Mouse (Mus musculus) MEL (cell line): Measurements from ENCODE around the gene Akap13. TPM values are rescaled to one million over a fixed set of nuclear protein-coding genes. Genes with fewer than 3 reads are reported as not detected.
A peak's percentile ranks its signal among the peaks of the same experiment; 100 is the strongest.

ENCODE experiments used
- DNase-seq: peaks from one replicate; pipeline ENCODE4 v3.0.0; 2011; ENCODE audit warnings: low read depth, low spot score
- H3K27ac ChIP-seq: 2 replicates; pipeline ENCODE4 v1.5.1; 2012; ENCODE audit warnings: low read depth, mild to moderate bottlenecking, control low read depth, low read length, moderate library complexity; ENCODE audit not compliant: control insufficient read depth
- H3K27me3 ChIP-seq, 2 experiments: fragments of 150-350 bp in 1 of 2; sonication (generic) in 1 of 2; 2 replicates each; pipeline ENCODE4 v1.6.1; 2012; ENCODE audit warnings: low read length in 2 of 2, mild to moderate bottlenecking in 2 of 2, improper control_type of control experiment in 1 of 2, moderate library complexity in 1 of 2; ENCODE audit not compliant: insufficient read depth in 2 of 2, control insufficient read depth in 1 of 2
- H3K36me3 ChIP-seq, 2 experiments: 2 replicates each; pipeline ENCODE4 v1.6.1; 2012 to 2014; ENCODE audit warnings: low read length in 2 of 2, improper control_type of control experiment in 1 of 2, inconsistent platforms in 1 of 2, mild to moderate bottlenecking in 1 of 2; ENCODE audit not compliant: insufficient read depth in 2 of 2, control insufficient read depth in 1 of 2
- H3K4me1 ChIP-seq, 2 experiments: fragments of 150-350 bp in 1 of 2; sonication (generic) in 1 of 2; 2 replicates each; pipeline ENCODE4 v1.6.1; 2012; ENCODE audit warnings: low read length in 2 of 2, improper control_type of control experiment in 1 of 2, mild to moderate bottlenecking in 1 of 2; ENCODE audit not compliant: insufficient read depth in 2 of 2, control insufficient read depth in 1 of 2
- H3K4me3 ChIP-seq, 2 experiments: fragments of 150-350 bp in 1 of 2; sonication (generic) in 1 of 2; 2 replicates each; pipeline ENCODE4 v1.5.1; 2012; ENCODE audit warnings: low read depth in 2 of 2, low read length in 2 of 2, mild to moderate bottlenecking in 2 of 2, moderate library complexity in 2 of 2, control low read depth in 1 of 2, improper control_type of control experiment in 1 of 2; ENCODE audit not compliant: control insufficient read depth in 1 of 2, insufficient read depth in 1 of 2
- H3K79me2 ChIP-seq: 2 replicates; pipeline ENCODE4 v1.6.1; 2012; ENCODE audit warnings: mild to moderate bottlenecking, low read length, moderate library complexity; ENCODE audit not compliant: control insufficient read depth, poor library complexity, insufficient read depth
- H3K9ac ChIP-seq: 2 replicates; pipeline ENCODE4 v1.6.1; 2012; ENCODE audit warnings: low read depth, mild to moderate bottlenecking, control low read depth, low read length, moderate library complexity; ENCODE audit not compliant: control insufficient read depth, poor library complexity, severe bottlenecking
- H3K9me3 ChIP-seq: fragments of 150-350 bp; sonication (generic); replicated peaks from 2 replicates; pipeline ENCODE4 v1.6.1; 2012; ENCODE audit warnings: mild to moderate bottlenecking, low read length, improper control_type of control experiment, moderate library complexity; ENCODE audit not compliant: insufficient read depth
- BHLHE40 ChIP-seq: IDR thresholded peaks from 2 replicates; pipeline ENCODE4 v1.6.1; 2012; ENCODE audit warnings: low read depth, mild to moderate bottlenecking, inconsistent platforms, low read length, improper control_type of control experiment, borderline replicate concordance
- CHD1 ChIP-seq: IDR thresholded peaks from 2 replicates; pipeline ENCODE4 v1.6.1; 2012; ENCODE audit warnings: low read depth, mild to moderate bottlenecking, inconsistent platforms, low read length, improper control_type of control experiment
- CHD2 ChIP-seq: IDR thresholded peaks from 2 replicates; pipeline ENCODE4 v1.6.1; 2011; ENCODE audit warnings: low read length, improper control_type of control experiment
- CTCF ChIP-seq, 3 experiments: IDR thresholded peaks in 2 of 3; conservative IDR thresholded peaks in 1 of 3; 2 replicates each; pipeline ENCODE4 v1.5.1; 2011 to 2012; ENCODE audit warnings: low read length in 3 of 3, low read depth in 2 of 3, mild to moderate bottlenecking in 2 of 3, improper control_type of control experiment in 1 of 3, inconsistent platforms in 1 of 3, mixed read lengths in 1 of 3, moderate library complexity in 1 of 3; ENCODE audit not compliant: control insufficient read depth in 1 of 3, insufficient read depth in 1 of 3, poor library complexity in 1 of 3, severe bottlenecking in 1 of 3
- ETS1 ChIP-seq: IDR thresholded peaks from 2 replicates; pipeline ENCODE4 v1.6.1; 2012; ENCODE audit warnings: low read depth, mild to moderate bottlenecking, inconsistent platforms, low read length, improper control_type of control experiment, moderate library complexity
- MAFK ChIP-seq: IDR thresholded peaks from 2 replicates; pipeline ENCODE4 v1.6.1; 2011; ENCODE audit warnings: low read depth, mild to moderate bottlenecking, low read length, improper control_type of control experiment, borderline replicate concordance
- MAZ ChIP-seq: IDR thresholded peaks from 2 replicates; pipeline ENCODE4 v1.6.1; 2012; ENCODE audit warnings: low read depth, mild to moderate bottlenecking, inconsistent platforms, low read length, improper control_type of control experiment
- MEF2A ChIP-seq: IDR thresholded peaks from 2 replicates; pipeline ENCODE4 v1.6.1; 2014; ENCODE audit warnings: low read depth, mild to moderate bottlenecking, inconsistent platforms, low read length, improper control_type of control experiment; ENCODE audit not compliant: poor library complexity, insufficient replicate concordance, severe bottlenecking; ENCODE audit errors: extremely low read depth
- MXI1 ChIP-seq: IDR thresholded peaks from 2 replicates; pipeline ENCODE4 v1.6.1; 2011; ENCODE audit warnings: mild to moderate bottlenecking, low read depth, low read length, improper control_type of control experiment
- MYC ChIP-seq: IDR thresholded peaks from 2 replicates; pipeline ENCODE4 v1.6.1; 2011; ENCODE audit warnings: low read depth, mild to moderate bottlenecking, low read length, improper control_type of control experiment, moderate library complexity
- NELFE ChIP-seq: IDR thresholded peaks from 2 replicates; pipeline ENCODE4 v1.6.1; 2011; ENCODE audit warnings: low read depth, low read length, improper control_type of control experiment
- POLR2A ChIP-seq, 2 experiments: IDR thresholded peaks; 2 replicates each; pipeline ENCODE4 v1.6.1; 2011 to 2012; ENCODE audit warnings: low read length in 2 of 2, mild to moderate bottlenecking in 2 of 2, control low read depth in 1 of 2, improper control_type of control experiment in 1 of 2, low read depth in 1 of 2, moderate library complexity in 1 of 2; ENCODE audit not compliant: control insufficient read depth in 1 of 2, insufficient read depth in 1 of 2, poor library complexity in 1 of 2
- RAD21 ChIP-seq: IDR thresholded peaks from 2 replicates; pipeline ENCODE4 v1.6.1; 2011; ENCODE audit warnings: mild to moderate bottlenecking, low read depth, low read length, improper control_type of control experiment
- RCOR1 ChIP-seq: IDR thresholded peaks from 2 replicates; pipeline ENCODE4 v1.6.1; 2012; ENCODE audit warnings: low read depth, mild to moderate bottlenecking, inconsistent platforms, low read length, improper control_type of control experiment
- SIN3A ChIP-seq: IDR thresholded peaks from 2 replicates; pipeline ENCODE4 v1.6.1; 2012; ENCODE audit warnings: low read length, improper control_type of control experiment, inconsistent platforms
- SMC3 ChIP-seq: IDR thresholded peaks from 2 replicates; pipeline ENCODE4 v1.6.1; 2011; ENCODE audit warnings: low read depth, low read length, improper control_type of control experiment
- TAL1 ChIP-seq: IDR thresholded peaks from 2 replicates; pipeline ENCODE4 v1.6.1; 2012; ENCODE audit warnings: mild to moderate bottlenecking, inconsistent platforms, low read length, moderate library complexity, mixed read lengths
- TBP ChIP-seq: IDR thresholded peaks from 2 replicates; pipeline ENCODE4 v1.8.0; 2011; ENCODE audit warnings: low read depth, low read length, improper control_type of control experiment
- TCF12 ChIP-seq: IDR thresholded peaks from 2 replicates; pipeline ENCODE4 v1.6.1; 2014; ENCODE audit warnings: low read depth, mild to moderate bottlenecking, inconsistent platforms, low read length, improper control_type of control experiment, moderate library complexity
- USF2 ChIP-seq, 2 experiments: IDR thresholded peaks; 2 replicates each; pipeline ENCODE4 v1.6.1; 2011 to 2012; ENCODE audit warnings: improper control_type of control experiment in 2 of 2, low read length in 2 of 2, borderline replicate concordance in 1 of 2, inconsistent platforms in 1 of 2, low read depth in 1 of 2, mild to moderate bottlenecking in 1 of 2; ENCODE audit not compliant: insufficient read depth in 1 of 2
- ZC3H11A ChIP-seq: IDR thresholded peaks from 2 replicates; pipeline ENCODE4 v1.6.1; 2012; ENCODE audit warnings: low read depth, mild to moderate bottlenecking, inconsistent platforms, low read length, improper control_type of control experiment
- ZKSCAN1 ChIP-seq: IDR thresholded peaks from 2 replicates; pipeline ENCODE4 v1.6.1; 2012; ENCODE audit warnings: low read depth, mild to moderate bottlenecking, inconsistent platforms, low read length, improper control_type of control experiment, moderate library complexity
- ZMIZ1 ChIP-seq: IDR thresholded peaks from 2 replicates; pipeline ENCODE4 v1.6.1; 2012; ENCODE audit warnings: low read depth, mild to moderate bottlenecking, inconsistent platforms, low read length, improper control_type of control experiment, moderate library complexity
- polyA plus RNA-seq, 2 experiments: library from polyadenylated mRNA; stranded (reverse) in 1 of 2; unstranded in 1 of 2; fragments of >175 nt in 1 of 2; fragments of >200 nt in 1 of 2; gene quantifications; 2 replicates each; pipeline versions ENCODE4 v1.2.1 to v1.2.4; 2012; ENCODE audit warnings: low replicate concordance in 2 of 2, low read depth in 1 of 2; ENCODE audit not compliant: insufficient read length in 2 of 2, insufficient read depth in 1 of 2, missing spikeins in 1 of 2
- total RNA-seq: library from RNA; depleted of rRNA; stranded (reverse); fragments of 300-350 nt; gene quantifications from 2 replicates; pipeline ENCODE4 v1.2.3, GENCODE M21; 2012

Akap13 gene
- total and polyA plus RNA-seq, 3 experiments: 4.1 to 4.5 TPM; not detected in 1

DNA sequence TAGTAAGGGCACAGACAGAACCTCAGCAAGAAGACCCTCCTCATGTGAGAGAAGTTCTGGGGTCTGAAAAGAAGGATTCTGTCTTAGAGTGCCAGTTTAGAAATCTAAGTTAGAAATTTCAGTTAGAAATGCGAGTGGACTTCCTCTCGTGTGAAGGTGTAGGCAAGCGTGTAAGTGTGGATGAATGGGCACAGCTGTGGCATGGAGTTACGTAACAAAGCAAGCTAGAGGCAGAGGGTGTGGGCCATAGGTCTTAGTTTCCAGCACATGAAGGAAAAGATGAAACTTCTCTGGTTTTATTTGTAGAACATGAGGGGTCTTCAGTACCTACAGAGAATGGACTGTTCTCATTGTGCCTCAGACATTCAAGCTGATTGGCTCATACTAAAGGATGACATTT, 112.9 kb downstream of the Akap13 start:
- H3K36me3 ChIP-seq: peaks cover 0 to 24% of the 10 kb centered on the region in 2 experiments; a peak in 2 of 4 replicates
- no peaks in the 10 kb centered on the region; the same call in 1 of the 2 replicates for H3K79me2 ChIP-seq
- H3K27ac ChIP-seq: no peak overlapping the region
- TF ChIP-seq ZKSCAN1 (no peak), POLR2A (IDR thresholded peaks at IDR 0.05; ENCODE audit: control insufficient read depth in 1 of 2, insufficient read depth in 1 of 2, low read depth in 1 of 2, low read length in 2 of 2, poor library complexity in 1 of 2) (no peak), MXI1 (no peak), MEF2A (no peak), CHD1 (no peak), MYC (no peak), ETS1 (no peak), MAZ (no peak), MAFK (no peak), NELFE (no peak), TAL1 (no peak), BHLHE40 (no peak), USF2 (IDR thresholded peaks at IDR 0.05; ENCODE audit: borderline replicate concordance in 1 of 2, insufficient read depth in 1 of 2, low read depth in 1 of 2, low read length in 2 of 2) (no peak), ZMIZ1 (no peak), TBP (no peak), ZC3H11A (no peak)
- no peak overlapping the region for H3K9ac ChIP-seq
- H3K4me3 ChIP-seq: no peak overlapping the region
- peaks cover 6 to 11% of the 10 kb centered on the region in 2 experiments for H3K4me1 ChIP-seq
- H3K27me3 ChIP-seq: no peaks in the 10 kb centered on the region
- DNase-seq: no peak
- H3K9me3 ChIP-seq: no peaks in the 10 kb centered on the region

DNA sequence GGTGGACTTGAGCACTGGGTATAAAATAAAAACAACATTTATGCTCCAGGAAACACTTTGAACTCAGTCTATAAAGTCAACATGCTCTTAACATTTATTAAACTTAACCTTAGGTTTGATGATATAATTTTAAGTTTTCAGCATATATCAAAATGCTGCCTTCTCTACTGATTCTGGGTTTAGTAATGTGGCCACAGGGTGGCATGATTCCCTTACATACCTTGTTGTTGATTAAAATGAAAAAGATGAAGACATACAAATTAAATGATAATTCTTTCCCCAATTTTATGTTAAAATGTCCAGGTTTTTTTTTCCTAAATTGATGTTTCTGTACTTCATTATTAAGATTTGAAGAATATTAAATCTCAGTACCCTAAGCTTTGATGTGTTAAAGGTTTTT, 113.5 kb downstream of the Akap13 start:
- no peak for DNase-seq
- H3K27me3 ChIP-seq: no peaks in the 10 kb centered on the region
- no peak overlapping the region for H3K9ac ChIP-seq
- no peaks in the 10 kb centered on the region; the same call in 1 of the 2 replicates for H3K79me2 ChIP-seq
- H3K9me3 ChIP-seq: no peaks in the 10 kb centered on the region
- TF ChIP-seq SMC3 (peak; percentile 72), RAD21 (peak; percentile 65), MEF2A (no peak), BHLHE40 (no peak), TBP (no peak), CHD2 (no peak), MAFK (no peak), SIN3A (no peak), CTCF (IDR thresholded peaks at IDR 0.05 in 2 of 3, conservative IDR thresholded peaks at IDR 0.05 in 1 of 3; ENCODE audit: control insufficient read depth in 1 of 3, insufficient read depth in 1 of 3, low read depth in 2 of 3, low read length in 3 of 3, poor library complexity in 1 of 3, severe bottlenecking in 1 of 3) (peak in 1 of 3 experiments; percentile 65; a peak in 3 of 6 replicates), RCOR1 (no peak), ZC3H11A (peak; percentile 57), TCF12 (no peak)
- H3K27ac ChIP-seq: no peak overlapping the region
- peaks cover 6 to 11% of the 10 kb centered on the region in 2 experiments for H3K4me1 ChIP-seq
- no peak overlapping the region for H3K4me3 ChIP-seq
- H3K36me3 ChIP-seq: peaks cover 0 to 24% of the 10 kb centered on the region in 2 experiments; a peak in 2 of 4 replicates
